Mouse (Mus musculus): Measurements from ENCODE around the gene Gm12184. TPM values are rescaled to one million over a fixed set of nuclear protein-coding genes. Genes with fewer than 3 reads are reported as not detected.
"Not testable (repeated sequence)": the region's sequence is repeated elsewhere in the genome, so short reads cannot be mapped to it uniquely, and the experiment has no call there.

The Gm12184 gene
- polyA plus RNA-seq, 1 experiment: 28.7 TPM

GRCm38 (mm10) chr11:48803988-48804387 lies 22.5 kb downstream of the Gm12184 start:
- DNase-seq (ENCODE audit: extremely low spot score in 1 of 2, low spot score in 1 of 2): no peak

DNA sequence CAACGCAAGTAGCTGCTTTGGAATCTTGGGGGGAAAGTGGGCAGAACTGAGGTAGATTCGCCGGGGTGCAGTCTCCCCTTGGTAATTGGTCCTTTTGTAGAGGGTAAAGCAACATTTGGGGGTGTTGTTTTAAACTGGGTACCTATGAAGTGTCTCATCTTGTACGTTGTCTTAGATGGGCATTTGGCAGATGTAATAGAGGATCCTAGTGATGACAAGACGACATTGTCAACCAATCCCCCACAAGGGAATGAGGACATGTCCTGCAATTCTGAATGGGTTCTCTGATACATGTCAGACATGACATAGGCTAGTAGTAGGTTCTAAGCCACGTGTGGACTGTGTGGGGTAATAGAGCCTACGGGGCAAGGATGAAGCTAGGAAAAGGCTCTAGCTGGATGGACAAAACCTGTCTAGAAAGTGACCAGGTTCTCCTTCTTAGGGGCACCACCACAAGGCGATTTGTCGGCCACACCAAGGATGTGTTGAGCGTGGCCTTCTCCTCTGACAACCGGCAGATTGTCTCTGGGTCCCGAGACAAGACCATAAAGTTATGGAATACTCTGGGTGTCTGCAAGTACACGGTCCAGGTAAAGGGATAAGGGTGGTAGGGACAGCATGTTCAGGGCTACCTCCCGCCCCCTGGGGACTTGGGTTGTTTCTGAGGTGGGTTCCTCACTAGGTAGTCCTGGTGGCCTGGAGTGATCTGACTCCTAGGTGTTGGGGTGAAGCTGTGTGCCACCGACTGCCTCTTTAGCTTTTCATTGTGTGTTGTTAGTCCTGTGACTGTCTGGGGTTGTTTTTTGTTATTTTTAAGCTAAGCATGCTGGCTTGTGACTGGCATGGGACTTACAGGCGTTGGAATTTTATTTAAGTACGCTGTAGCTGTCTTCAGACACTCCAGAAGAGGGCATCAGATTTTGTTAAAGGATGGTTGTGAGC lies 24.4 kb downstream of the Gm12184 start:
- no peak for DNase-seq (ENCODE audit: extremely low spot score in 1 of 2, low spot score in 1 of 2)

GRCm38 (mm10) chr11:48799921-48800701 lies 26.3 kb downstream of the Gm12184 start, which contains the start of gene Rack1:
Gene Rack1 (plus strand): TSS chr11:48800332.
- DNase-seq (ENCODE audit: extremely low spot score in 1 of 2, low spot score in 1 of 2): peak; percentile 78 to 93

DNA sequence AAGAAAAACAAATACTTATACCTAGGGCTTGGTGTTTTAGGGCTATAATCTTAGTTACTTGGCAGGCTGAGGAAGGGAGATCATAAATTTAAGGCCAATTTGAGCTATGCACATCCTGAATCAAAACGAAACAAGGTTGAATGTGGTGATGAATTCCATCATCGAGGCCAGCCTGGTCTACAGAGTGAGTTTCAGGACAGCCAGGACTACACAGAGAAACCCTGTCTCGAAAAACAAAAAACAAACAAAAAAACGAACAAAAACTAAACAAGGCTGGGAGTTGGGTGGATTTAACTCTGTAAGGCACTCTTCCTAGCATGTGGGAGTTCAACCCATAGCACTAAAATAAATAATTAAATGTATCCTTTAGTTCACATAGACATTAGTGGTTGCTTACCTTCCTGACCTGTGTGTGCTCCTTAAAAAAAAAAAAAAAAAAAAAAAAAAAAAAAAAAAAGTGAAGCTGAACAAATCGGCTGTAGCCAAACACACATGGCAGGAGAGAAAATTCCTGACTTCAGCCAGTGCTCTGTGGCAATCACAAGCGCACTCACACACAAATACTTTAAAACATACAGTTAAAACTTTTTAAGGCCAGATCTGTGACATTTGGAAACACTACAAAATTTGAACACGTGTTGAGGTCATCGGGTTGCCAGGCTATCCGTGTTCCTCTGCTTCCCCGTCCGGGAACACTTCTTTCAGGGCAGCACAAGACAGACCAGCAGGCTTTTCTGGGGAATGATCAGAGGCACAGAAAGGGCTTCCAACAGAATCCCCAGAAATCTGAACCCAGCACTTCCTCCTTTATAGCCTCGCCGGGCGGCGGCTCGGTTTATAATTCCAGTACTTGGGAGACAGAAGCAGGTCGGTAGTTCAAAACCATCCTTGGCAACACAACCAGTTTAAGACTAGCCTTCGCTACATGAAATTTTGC lies 27.2 kb downstream of the Gm12184 start:
- no peak for DNase-seq (ENCODE audit: extremely low spot score in 1 of 2, low spot score in 1 of 2)

- DNase-seq (ENCODE audit: extremely low spot score in 1 of 2, low spot score in 1 of 2): no peak
These were observed 28.1 kb downstream of the Gm12184 start for GRCm38 (mm10) chr11:48798308-48798707.

- no peak for DNase-seq (ENCODE audit: extremely low spot score in 1 of 2, low spot score in 1 of 2)
These were observed 29.2 kb downstream of the Gm12184 start for GRCm38 (mm10) chr11:48797287-48797686.

DNA sequence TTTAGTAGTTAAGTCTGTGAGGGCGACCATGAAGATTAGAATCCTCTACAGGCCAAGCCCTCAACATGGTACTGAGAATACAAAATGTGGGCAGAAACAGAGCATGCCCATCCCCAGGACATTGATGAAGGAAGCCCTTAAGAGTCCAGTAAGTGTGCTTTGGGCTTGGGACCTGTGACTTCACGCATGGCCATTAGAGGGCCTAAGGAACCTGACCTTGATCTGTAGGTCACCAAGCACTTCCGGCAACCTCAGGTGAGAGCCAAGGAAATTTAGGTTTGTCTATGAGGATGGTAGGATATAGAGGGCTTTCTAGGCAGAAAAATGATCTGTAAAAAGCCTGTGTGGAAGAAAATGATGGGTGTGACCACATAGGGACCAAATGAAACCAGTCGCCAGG lies 30.2 kb downstream of the Gm12184 start:
- no peak for DNase-seq (ENCODE audit: extremely low spot score in 1 of 2, low spot score in 1 of 2)

GRCm38 (mm10) chr11:48795221-48795620 lies 31.2 kb downstream of the Gm12184 start:
- no peak for DNase-seq (ENCODE audit: extremely low spot score in 1 of 2, low spot score in 1 of 2)

DNA sequence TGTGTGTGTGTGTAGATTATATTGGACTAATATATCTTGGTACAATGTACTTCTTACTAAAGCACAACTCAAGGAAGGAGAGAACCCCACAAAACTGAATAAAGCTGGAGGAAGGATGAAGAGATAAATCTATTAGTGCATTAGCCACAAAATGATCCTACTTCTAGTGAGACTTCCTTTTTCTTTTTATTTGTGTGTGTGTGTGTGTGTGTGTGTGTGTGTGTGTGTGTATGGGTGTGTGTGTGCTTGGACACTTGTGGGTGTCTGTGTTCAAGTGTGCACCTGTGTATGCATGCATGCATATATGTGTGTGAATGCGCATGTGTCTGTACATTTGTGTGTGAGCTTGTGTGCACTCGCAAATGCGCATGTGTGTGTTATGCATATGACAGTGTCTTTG lies 33.3 kb downstream of the Gm12184 start:
- no peak for DNase-seq (ENCODE audit: extremely low spot score in 1 of 2, low spot score in 1 of 2)

DNA sequence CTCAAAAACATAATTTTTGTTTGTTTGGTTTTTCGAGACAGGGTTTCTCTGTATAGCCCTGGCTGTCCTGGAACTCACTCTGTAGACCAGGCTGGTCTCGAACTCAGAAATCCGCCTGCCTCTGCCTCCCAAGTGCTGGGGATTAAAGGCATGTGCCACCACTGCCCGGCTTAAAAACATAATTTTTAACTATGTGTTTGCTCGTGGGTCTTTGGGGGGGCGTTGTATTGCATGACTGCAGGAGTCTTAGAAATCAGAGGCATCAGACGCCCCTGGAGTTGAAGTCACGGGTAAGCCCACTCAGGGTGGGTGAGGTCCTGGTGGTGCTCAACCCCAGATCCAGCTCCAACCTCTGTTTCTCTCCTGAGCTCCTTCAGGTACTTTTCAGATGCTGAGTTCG lies 34.6 kb downstream of the Gm12184 start:
- DNase-seq (ENCODE audit: extremely low spot score in 1 of 2, low spot score in 1 of 2): not testable (repeated sequence)

GRCm38 (mm10) chr11:48790946-48791345 lies 35.5 kb downstream of the Gm12184 start:
- DNase-seq (ENCODE audit: extremely low spot score in 1 of 2, low spot score in 1 of 2): no peak

GRCm38 (mm10) chr11:48789973-48790823 lies 36.3 kb downstream of the Gm12184 start:
- peak; percentile 54 to 94 for DNase-seq (ENCODE audit: extremely low spot score in 1 of 2, low spot score in 1 of 2)

GRCm38 (mm10) chr11:48789215-48789614 lies 37.2 kb downstream of the Gm12184 start:
- DNase-seq (ENCODE audit: extremely low spot score in 1 of 2, low spot score in 1 of 2): no peak

GRCm38 (mm10) chr11:48788311-48789089 lies 38.0 kb downstream of the Gm12184 start:
- peak in 1 of 2 experiments; percentile 87 for DNase-seq (ENCODE audit: extremely low spot score in 1 of 2, low spot score in 1 of 2)

GRCm38 (mm10) chr11:48787455-48788211 lies 38.8 kb downstream of the Gm12184 start:
- DNase-seq (ENCODE audit: extremely low spot score in 1 of 2, low spot score in 1 of 2): no peak

- no peak for DNase-seq (ENCODE audit: extremely low spot score in 1 of 2, low spot score in 1 of 2)
These were observed 44.2 kb downstream of the Gm12184 start for GRCm38 (mm10) chr11:48782243-48782642.

GRCm38 (mm10) chr11:48779450-48779849 lies 47.0 kb downstream of the Gm12184 start:
- peak in 1 of 2 experiments; percentile 64 for DNase-seq (ENCODE audit: extremely low spot score in 1 of 2, low spot score in 1 of 2)

- DNase-seq (ENCODE audit: extremely low spot score in 1 of 2, low spot score in 1 of 2): no peak
These were observed 49.2 kb downstream of the Gm12184 start for GRCm38 (mm10) chr11:48777303-48777702.

Data from frontal cortex, adult 2 months (tissue).